In genomic region chr17:8339666-8340374, GRCm38 (mm10) we compare ENCODE assay signal across 8 mouse cellular contexts. TPM values are rescaled to one million over a fixed set of nuclear protein-coding genes. Genes with fewer than 3 reads are reported as not detected.
DNase-seq lines count a peak whose midpoint lies in the region; ATAC-seq and TF ChIP-seq lines count a peak whose summit lies in the region.
"Had no signal": no experiment of that assay in that cellular context is flagged by ENCODE, and none has a peak within 500 bp of the region (broad histone marks: within the 10 kb centered on the region; RNA-seq: fewer than 3 reads in every experiment).

No protein-coding gene starts in this region.

- ATAC-seq in forebrain, embryonic 12.5 days (ENCODE audit: low FRiP score), result no peak
- no peak for ATAC-seq in liver, postnatal 0 days
- ATAC-seq in stomach, embryonic 16.5 days (ENCODE audit: insufficient read depth, low FRiP score), result no peak
- ATAC-seq in frontal cortex, adult (ENCODE audit: low TSS enrichment), result no peak

- H3K9me3 ChIP-seq in forebrain, embryonic 12.5 days, result no peaks in the 10 kb centered on the region
- peaks cover 4% of the 10 kb centered on the region; the same call in 1 of the 2 replicates for H3K9me3 ChIP-seq in liver, postnatal 0 days (ENCODE audit: low read length)
- H3K9me3 ChIP-seq in stomach, embryonic 16.5 days (replicated peaks; ENCODE audit: control insufficient read depth, low read length), result no peaks in the 10 kb centered on the region
- H3K9me3 ChIP-seq: liver, embryonic 15.5 days had no signal

- WGBS in forebrain, embryonic 12.5 days, result 15% methylated on average over 8 of the region's 8 CpGs
- 37% methylated on average over 8 of the region's 8 CpGs for WGBS in liver, postnatal 0 days (ENCODE audit: insufficient replicate concordance)
- 24% methylated on average over 8 of the region's 8 CpGs for WGBS in stomach, embryonic 16.5 days

- no peaks in the 10 kb centered on the region for H3K36me3 ChIP-seq in forebrain, embryonic 12.5 days (replicated peaks)
- no peaks in the 10 kb centered on the region for H3K36me3 ChIP-seq in liver, postnatal 0 days (replicated peaks; ENCODE audit: insufficient read depth, low read length)
- no peaks in the 10 kb centered on the region for H3K36me3 ChIP-seq in stomach, embryonic 16.5 days (ENCODE audit: control insufficient read depth, insufficient read depth, low read length)
- H3K36me3 ChIP-seq: liver, embryonic 15.5 days had no signal

- TF ChIP-seq EP300 in liver, postnatal 0 days (IDR thresholded peaks at IDR 0.05; ENCODE audit: low read depth), result no peak

- H3K9ac ChIP-seq in forebrain, embryonic 12.5 days, result peak overlapping the region; percentile 82; the same call in 1 of the 2 replicates
- no peak overlapping the region for H3K9ac ChIP-seq in liver, postnatal 0 days (replicated peaks)
- H3K9ac ChIP-seq in stomach, embryonic 16.5 days (ENCODE audit: low read length), result no peak overlapping the region
- H3K9ac ChIP-seq: liver, embryonic 15.5 days had no signal

- H3K27ac ChIP-seq in forebrain, embryonic 12.5 days, result peak overlapping the region; percentile 66; the same call in 1 of the 2 replicates
- no peak overlapping the region for H3K27ac ChIP-seq in liver, postnatal 0 days (ENCODE audit: low read depth)
- no peak overlapping the region for H3K27ac ChIP-seq in stomach, embryonic 16.5 days (ENCODE audit: low read length)
- H3K27ac ChIP-seq: liver, embryonic 15.5 days had no signal

- peak; percentile 57 for DNase-seq in retina, postnatal 1 day
- DNase-seq in retina, embryonic 14.5 days (ENCODE audit: low spot score), result no peak
- DNase-seq in liver, postnatal 0 days, result no peak
- no peak for DNase-seq in yolk sac, embryonic 10.5 days (ENCODE audit: low spot score)

- peaks cover 25% of the 10 kb centered on the region for H3K4me1 ChIP-seq in forebrain, embryonic 12.5 days
- H3K4me1 ChIP-seq in liver, postnatal 0 days (ENCODE audit: insufficient read depth), result peaks cover 6% of the 10 kb centered on the region; the same call in 1 of the 2 replicates
- H3K4me1 ChIP-seq in stomach, embryonic 16.5 days (ENCODE audit: control insufficient read depth, insufficient read depth, low read length), result peaks cover 7% of the 10 kb centered on the region

- no peak for TF ChIP-seq CTCF in liver, postnatal 0 days (IDR thresholded peaks at IDR 0.05; ENCODE audit: low read depth)

- H3K4me3 ChIP-seq in forebrain, embryonic 12.5 days (replicated peaks), result peak overlapping the region; percentile 66
- H3K4me3 ChIP-seq in liver, postnatal 0 days (ENCODE audit: low read depth, low read length), result 0 out of 2 replicates have a peak overlapping the region, but pooled peaks have one; percentile 35
- H3K4me3 ChIP-seq in stomach, embryonic 16.5 days (replicated peaks; ENCODE audit: low read length), result peak overlapping the region; percentile 48; the same call in 1 of the 2 replicates

- peaks cover 51% of the 10 kb centered on the region for H3K27me3 ChIP-seq in forebrain, embryonic 12.5 days
- peaks cover 43% of the 10 kb centered on the region for H3K27me3 ChIP-seq in liver, postnatal 0 days (ENCODE audit: insufficient read depth, low read length)
- H3K27me3 ChIP-seq in stomach, embryonic 16.5 days (ENCODE audit: control insufficient read depth, insufficient read depth, low read length), result peaks cover 36% of the 10 kb centered on the region

- peak overlapping the region; percentile 99 for H3K4me2 ChIP-seq in forebrain, embryonic 12.5 days
- H3K4me2 ChIP-seq in liver, postnatal 0 days (ENCODE audit: low read depth, low read length), result no peak overlapping the region
- peak overlapping the region; percentile 95 for H3K4me2 ChIP-seq in stomach, embryonic 16.5 days (ENCODE audit: low read depth, low read length)

RNA-seq across cellular contexts. Expression of gene Prr18, which starts 2.6 kb away (rescaled TPM):
- 3.7 and 4.1 TPM in 2 replicates for polyA plus RNA-seq in forebrain, embryonic 12.5 days (2016; fragmentation: Nextera tagmentation; extraction: Ambion mirVana)
- 0.05 TPM in 1 of 2 replicates, not detected in the other for polyA plus RNA-seq in liver, postnatal 0 days (2015; fragmentation: Nextera tagmentation; extraction: Ambion mirVana)
- 0.15 and 0.31 TPM in 2 replicates for polyA plus RNA-seq in stomach, embryonic 16.5 days (2015; fragmentation: Nextera tagmentation; extraction: Ambion mirVana)

RNA-seq across cellular contexts. Expression of gene T2, which starts 16.0 kb away (rescaled TPM):
- 0.44 and 0.55 TPM in 2 replicates for polyA plus RNA-seq in forebrain, embryonic 12.5 days (2016; fragmentation: Nextera tagmentation; extraction: Ambion mirVana)
- polyA plus RNA-seq in liver, postnatal 0 days (2015; fragmentation: Nextera tagmentation; extraction: Ambion mirVana), result not detected in 2 replicates
- 0.13 and 0.21 TPM in 2 replicates for polyA plus RNA-seq in stomach, embryonic 16.5 days (2015; fragmentation: Nextera tagmentation; extraction: Ambion mirVana)
- polyA plus RNA-seq: liver, embryonic 15.5 days had no signal

RNA-seq across cellular contexts. Expression of gene Sft2d1, which starts 28.9 kb away (rescaled TPM):
- 86.3 and 87.8 TPM in 2 replicates for polyA plus RNA-seq in forebrain, embryonic 12.5 days (2016; fragmentation: Nextera tagmentation; extraction: Ambion mirVana)
- 67.6 and 67.7 TPM in 2 replicates for polyA plus RNA-seq in liver, postnatal 0 days (2015; fragmentation: Nextera tagmentation; extraction: Ambion mirVana)
- 73.3 and 74.8 TPM in 2 replicates for polyA plus RNA-seq in stomach, embryonic 16.5 days (2015; fragmentation: Nextera tagmentation; extraction: Ambion mirVana)

RNA-seq across cellular contexts. Expression of gene Mpc1, which starts 57.1 kb away (rescaled TPM):
- polyA plus RNA-seq in forebrain, embryonic 12.5 days (2016; fragmentation: Nextera tagmentation; extraction: Ambion mirVana), result 122 and 124 TPM in 2 replicates
- 1,393 and 1,436 TPM in 2 replicates for polyA plus RNA-seq in liver, postnatal 0 days (2015; fragmentation: Nextera tagmentation; extraction: Ambion mirVana)
- 195 and 206 TPM in 2 replicates for polyA plus RNA-seq in stomach, embryonic 16.5 days (2015; fragmentation: Nextera tagmentation; extraction: Ambion mirVana)
